Mouse (Mus musculus) hematopoietic multipotent progenitor cell, adult 10-12 weeks (in vitro differentiated cells): Measurements from ENCODE around the gene Thsd4. TPM values are rescaled to one million over a fixed set of nuclear protein-coding genes. Genes with fewer than 3 reads are reported as not detected.

ENCODE experiments used
- polyA plus RNA-seq: library from polyadenylated mRNA; stranded (reverse); fragments of >175 nt; gene quantifications from 2 replicates; pipeline ENCODE4 v1.2.3, GENCODE M21; 2012; ENCODE audit warnings: low replicate concordance

Thsd4 gene
- polyA plus RNA-seq, result 0.04 and 0.21 TPM in 2 replicates

DNA sequence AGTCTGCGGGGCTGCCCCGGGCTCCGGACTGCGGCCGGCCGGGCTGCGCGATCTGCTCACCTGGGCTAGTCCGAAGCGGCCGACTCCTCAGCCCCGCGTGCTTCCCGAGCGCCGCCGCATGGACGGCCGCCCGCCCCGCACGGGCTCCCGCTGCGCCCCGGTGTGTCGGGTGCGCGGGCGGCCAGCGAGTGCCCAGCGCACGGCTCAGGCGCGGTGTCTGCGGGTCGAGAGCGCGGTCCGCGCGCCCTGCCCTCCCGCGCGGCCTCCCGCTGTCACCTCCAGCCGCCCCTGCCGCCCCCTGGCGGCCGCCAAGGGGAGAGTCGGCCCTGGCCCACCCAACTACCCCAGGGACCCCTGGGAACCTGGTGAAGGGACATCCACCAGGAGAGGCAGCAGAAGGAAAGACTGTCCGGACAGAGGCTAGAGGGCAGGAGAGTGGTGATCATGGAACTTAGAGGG is at the start of gene Thsd4:
Thsd4 (minus strand) TSS at position 241 of the 459 bp plus-strand sequence.

DNA sequence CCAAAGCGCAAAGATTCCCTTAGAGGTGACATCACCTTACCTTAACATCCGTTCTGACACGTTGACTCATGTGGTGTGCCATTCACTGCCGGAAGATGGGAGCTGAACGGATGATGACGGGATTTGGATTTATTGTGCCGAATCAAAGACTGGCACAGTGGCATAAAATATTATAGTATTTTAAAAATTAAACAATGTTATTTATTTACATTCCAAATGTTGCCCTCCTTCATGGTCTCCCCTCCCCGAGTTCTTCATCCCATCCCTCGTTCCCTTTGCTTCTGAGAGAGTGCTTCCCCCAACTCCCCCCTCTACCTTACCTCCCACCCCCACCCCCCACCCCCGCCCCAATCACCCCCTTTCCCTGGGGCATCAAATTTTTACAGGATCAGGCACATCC is 561.3 kb downstream of the Thsd4 start, which contains the start of gene Nr2e3:
Nr2e3 (minus strand) TSS at position 101 of the 400 bp plus-strand sequence.

Other genes starting within 250 kb of the Thsd4 start
- gene Lrrc49, start 166.1 kb upstream of the Thsd4 start, polyA plus RNA-seq, result 0.24 and 0.34 TPM in 2 replicates
- not detected in 2 replicates for gene Larp6, start 190.9 kb upstream of the Thsd4 start, polyA plus RNA-seq